Mouse (Mus musculus) fat pad, adult 2 months (tissue): ENCODE data around the gene Ndufs4.

Experiments
- DNase-seq: peaks from one replicate; pipeline ENCODE4 v3.0.0-alpha.2; 2011; ENCODE audit warnings: low read depth, low spot score; ENCODE audit errors: extremely low read depth

The Ndufs4 gene

DNA sequence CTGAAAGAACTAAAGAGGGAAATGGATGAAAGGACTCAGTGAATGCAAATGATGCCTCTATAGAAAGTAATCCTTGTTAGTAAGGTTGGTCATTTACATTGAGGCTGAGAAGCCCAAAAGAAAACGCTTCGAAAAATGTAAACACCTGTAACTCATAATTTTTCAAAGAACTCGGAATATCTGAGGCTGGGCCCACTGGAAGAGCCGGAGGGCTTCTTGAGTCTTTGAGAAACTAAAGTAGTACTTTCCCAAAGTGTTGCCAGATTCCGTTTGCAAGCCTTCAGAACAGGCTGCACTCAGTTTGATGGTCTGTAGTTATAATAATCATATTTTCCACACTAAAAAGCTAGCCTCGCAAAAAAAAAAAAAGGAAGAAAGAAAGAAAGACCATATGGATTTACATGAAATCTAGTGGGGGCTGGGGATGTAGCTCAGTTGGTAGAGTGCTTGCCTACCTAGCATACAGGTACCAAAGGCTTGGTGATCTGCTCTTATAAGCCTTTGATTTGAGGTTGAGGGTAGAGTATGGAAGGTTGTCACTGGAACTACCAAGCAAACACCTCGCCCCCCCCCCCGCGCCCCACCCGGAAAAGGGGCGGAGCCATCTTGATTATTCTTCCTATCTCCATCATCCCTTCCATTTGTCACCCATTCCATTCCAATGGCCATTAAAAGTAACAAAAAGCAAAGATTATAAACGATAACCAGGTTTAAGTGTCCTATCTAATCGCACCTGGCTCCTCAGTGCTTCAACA lies at the start of gene Ndufs4:
Gene Ndufs4 (minus strand): TSS at position 48 of the 755 bp plus-strand sequence.
- no peak for DNase-seq

DNA sequence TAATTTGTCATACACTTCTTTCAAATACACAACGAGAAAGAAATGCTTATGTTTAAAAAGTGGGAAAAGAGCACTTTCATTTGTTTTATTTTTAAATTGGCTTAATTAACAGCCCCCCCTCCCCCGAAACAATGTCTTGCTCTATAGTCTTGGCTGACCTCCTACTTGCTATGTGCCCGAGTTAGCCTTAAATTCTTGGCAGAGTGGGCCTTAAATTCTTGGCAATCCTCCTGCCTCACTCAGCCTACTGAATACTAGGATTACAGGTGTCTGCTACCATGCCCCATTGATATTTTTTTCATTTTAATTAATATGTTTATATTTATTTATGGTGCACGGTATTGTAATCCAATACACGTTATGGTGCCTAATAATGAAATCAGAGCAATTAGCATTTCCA lies 44.4 kb upstream of the Ndufs4 start:
- DNase-seq = no peak

DNA sequence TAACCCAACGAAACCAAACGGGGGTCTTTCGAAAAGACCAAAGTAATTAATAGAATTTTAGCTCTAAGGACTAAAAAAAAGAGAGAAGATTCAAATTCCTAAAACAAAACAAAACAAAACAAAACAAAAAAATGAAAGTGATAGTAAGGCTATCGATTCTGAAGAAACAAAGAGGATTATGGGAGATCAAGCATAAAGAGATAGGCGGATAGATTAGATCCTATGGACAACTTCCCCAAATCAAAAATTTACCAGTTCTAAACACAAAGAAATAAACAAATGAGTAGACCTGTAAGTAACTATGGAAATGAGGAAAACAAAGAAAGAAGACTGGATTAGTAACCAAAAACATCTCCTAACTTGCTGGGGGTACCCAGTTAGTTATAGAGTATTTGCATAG lies 37.2 kb upstream of the Ndufs4 start:
- DNase-seq = no peak

DNA sequence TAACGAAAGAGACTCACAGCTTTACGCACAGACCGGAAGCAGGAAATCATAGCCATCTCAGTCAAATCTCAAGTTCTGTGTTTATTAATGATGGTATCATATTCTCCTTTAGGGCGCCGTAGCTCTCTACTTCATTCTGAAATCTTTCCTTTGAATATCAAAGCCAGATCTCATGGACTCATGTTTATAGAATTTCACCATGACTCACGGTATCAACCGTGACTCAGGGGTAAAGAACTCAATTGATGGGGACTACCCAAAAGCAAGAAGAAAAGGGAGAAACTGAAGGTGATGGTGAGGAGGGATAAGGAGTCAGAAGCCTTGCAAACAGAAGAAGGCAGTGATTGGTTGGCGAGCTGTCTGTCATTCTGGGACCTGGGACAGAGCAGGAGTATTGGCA lies 32.2 kb upstream of the Ndufs4 start:
- no peak for DNase-seq

DNA sequence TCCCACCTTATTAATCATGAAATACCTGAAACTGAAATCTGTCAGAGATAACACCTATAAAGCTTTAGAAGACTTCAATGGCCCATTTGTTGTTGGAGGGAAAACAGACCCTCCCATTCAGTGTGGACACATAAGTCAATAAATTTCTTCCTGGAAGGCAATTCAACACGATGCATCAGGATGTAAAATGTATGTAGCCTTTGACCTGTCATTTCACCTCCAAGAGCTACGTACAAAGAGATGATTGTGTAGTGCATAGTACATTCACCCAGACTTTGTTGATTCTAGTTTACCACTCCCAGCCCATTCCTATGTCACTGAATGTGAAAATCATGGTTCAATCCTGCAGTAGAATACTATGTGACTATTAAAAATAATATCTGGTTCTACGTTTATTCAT lies 31.3 kb upstream of the Ndufs4 start:
- DNase-seq = no peak

DNA sequence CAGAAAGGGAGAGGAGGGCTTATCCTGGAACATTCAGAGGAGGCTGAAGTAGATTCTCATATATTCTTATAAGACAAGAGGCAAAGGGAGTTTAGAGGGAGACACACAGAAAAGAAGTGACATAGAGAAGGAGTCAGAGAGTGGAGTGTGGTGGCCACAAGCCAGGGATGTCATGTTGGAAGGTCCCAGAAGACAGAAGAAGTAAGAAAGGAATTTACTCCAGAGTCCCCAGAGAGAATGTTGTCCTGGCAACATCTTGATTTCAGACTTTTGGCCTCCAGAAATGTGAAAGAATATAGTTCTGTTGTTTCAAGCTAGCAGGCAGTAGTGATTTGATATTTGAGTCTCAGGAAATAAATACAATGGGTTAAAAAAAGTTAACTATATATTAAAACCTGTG lies 24.3 kb upstream of the Ndufs4 start:
- DNase-seq = no peak

DNA sequence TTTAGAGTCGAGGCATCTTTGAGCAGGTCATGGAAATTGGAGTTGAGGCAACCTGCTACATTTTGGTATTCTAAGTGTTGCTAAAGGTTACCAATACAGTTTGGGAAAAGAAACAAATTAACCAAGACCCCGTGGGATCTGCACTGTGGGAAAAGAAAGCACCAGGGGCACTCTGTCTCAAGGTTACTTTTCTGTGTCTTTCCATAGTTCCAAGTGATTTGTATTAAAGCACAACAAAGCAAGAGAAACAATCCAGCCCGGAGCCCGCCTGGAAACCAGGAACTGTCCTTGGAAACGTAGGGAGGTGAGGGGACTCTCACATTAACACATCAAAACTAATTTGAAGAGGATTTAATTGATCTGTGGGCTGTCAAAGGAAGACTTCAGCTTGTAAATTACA lies 18.8 kb upstream of the Ndufs4 start:
- no peak for DNase-seq

DNA sequence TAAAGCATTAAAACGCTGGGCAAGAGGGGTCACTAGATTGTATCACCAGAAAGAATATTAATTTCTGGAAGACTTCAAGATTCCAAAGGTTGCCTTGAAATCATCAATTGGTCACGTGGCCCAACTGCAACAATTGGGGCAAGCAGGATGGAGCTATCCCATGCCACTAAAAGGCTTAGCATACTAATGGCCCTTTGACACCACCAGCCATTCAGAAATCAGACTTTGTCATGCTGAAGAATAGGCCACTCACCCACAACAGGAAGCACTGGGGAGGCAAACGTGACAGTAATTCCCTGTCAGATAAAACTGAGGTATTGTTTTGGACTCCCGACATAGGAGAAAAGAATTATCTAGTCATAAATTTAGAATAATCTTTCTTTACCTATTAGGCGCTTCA lies 18.4 kb upstream of the Ndufs4 start:
- no peak for DNase-seq

DNA sequence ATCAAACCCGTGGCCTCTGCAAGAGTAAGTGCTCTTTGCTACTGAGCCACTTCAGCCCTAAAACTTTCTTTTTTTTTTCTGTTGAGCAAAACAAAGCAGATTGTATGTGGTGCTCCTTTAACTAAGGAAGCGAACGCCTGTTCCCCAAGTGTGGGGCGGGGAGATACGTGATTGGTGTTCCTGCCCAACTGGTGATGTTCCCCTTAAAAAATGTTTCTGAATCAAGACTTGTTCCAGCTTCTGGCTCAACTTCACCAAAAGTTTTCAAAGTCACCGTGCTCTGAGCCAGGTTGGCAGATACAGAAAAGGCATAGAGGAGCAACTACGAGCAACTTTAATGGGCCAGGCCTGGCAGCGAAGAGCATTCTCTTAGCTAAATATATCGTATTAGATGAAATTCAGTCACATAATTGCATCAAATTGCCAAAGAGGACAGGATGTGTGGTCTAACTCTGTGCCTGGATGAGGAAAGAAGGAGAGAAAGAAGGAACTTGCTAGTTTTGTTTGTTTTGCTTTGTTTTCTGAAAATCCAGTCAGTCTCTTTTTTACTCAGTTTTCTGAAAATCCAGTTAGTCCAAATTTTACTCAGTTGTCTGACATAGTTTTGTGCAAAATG lies 17.1 kb upstream of the Ndufs4 start:
- DNase-seq = no peak

DNA sequence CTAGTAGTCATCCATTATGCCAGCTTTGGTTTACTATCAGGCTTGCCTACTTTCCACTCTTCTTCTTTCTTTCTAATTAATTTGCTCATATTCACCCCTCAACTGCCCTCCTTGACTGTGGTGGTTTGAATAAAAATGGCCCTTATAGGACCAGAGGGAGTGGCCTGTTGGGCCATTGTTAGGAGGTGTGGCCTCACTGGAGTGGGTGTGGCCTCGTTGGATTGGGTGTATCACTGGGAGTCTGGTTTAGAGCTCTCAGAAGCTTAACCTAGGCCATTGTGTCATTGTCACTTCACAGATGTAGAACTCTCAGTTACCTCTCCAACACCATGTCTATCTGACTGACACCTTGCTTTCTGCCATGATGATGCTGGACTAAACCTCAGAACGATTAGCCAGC lies 10.8 kb upstream of the Ndufs4 start:
- no peak for DNase-seq

DNA sequence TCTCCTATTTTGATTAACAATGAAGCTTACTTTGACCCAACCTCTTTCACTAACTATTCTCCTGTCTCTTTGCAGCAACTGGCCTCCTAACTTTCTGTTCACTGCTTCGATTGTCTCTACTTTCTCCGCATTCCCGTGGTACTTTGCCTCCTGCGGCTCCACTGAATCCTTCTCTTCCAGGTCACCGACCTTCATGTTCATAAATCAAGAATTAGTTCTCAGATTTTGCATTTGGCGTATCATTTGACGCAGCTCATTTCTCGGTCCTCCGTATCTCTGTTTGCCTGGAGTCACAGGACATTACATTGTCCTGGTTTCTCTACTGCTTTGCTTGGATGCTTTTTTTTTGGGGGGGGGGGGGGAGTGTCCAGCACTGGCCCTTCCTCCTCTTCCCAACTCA lies 9.2 kb upstream of the Ndufs4 start:
- no peak for DNase-seq

DNA sequence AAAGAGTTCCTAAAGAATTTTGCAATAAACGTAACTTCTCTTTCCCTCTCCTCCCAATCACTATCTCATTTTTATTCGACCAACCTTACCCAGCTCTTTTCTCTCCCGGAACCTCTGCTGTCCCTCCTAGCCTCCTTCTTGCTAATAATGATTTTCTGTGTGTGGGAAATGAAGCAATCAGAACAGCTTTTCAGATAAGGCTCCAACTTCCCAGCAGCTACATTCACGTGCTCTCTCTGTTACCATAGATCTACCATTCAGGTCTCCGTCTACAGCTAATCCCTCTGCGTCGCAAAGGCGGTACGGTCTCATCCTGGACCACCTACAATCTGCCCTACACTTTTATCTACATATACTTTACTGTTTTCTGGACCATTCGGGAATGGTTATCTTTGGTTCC lies 8.8 kb upstream of the Ndufs4 start:
- no peak for DNase-seq

DNA sequence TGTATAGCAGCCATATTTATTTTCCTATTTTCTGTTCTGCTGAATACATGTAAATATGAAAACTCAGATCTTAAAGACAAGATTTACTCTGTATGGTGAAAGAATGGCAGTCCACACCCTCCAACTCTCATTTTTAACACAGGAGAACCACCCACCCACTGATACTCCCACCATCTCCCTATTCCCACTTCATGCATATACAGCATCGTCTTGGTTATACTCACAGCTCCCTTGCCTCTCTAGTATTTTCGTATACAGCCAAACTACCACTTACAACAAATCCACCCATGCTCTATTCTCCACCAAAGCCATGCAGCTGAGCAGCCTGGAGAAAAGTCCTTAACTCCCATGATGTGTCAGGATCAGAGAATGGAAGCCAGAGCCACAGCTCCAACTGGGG lies 6.7 kb upstream of the Ndufs4 start:
- no peak for DNase-seq

DNA sequence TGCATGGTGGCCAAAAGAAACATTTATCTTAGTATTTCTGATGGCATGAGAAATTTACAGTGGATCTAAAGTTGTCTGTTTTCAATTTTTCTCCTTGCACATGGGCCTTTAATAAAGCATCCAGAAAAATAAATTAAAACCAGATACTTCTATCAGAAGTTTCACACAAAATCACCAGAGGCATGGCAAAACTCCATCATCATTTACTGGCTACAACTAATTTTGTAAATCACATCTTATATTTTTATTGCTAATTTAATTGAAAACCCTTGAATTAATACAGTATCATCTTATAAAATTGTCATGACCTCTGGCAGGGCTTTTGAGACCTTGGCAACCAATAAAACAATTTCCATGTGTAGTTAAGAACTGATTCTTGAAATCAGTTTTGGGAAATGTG lies 4.4 kb upstream of the Ndufs4 start:
- DNase-seq = no peak

DNA sequence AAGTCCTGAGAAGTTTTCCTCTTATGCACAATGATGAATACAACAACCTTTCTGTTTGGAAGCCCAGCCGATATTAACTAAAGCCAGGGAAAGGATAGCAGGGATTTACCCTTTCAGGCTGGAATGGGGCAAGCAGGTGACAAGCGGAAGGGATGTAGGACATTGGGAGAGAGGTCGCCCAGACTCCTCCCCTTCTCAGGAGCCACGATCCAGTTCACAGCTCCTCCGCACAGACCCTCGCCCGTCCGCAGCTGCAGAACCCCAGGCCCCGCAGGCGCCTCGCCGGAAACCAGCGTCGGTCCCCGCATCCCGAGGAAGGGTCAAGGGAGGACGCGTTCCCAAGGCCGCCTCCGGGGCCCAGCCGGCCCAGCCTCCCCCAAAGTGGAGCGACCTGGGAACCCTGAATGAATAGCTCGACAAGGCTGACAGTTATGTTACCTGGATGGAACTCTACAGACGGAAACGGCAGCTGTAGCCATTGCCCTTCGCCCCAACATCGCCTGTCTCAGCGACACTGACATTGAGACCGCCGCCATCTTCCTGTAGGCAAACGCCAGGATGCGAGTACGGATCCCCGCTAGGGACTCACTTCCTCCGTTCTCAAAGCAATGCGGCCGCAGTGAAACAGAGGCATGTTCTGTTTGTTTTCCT lies 412 bp downstream of the Ndufs4 start:
- DNase-seq = no peak

DNA sequence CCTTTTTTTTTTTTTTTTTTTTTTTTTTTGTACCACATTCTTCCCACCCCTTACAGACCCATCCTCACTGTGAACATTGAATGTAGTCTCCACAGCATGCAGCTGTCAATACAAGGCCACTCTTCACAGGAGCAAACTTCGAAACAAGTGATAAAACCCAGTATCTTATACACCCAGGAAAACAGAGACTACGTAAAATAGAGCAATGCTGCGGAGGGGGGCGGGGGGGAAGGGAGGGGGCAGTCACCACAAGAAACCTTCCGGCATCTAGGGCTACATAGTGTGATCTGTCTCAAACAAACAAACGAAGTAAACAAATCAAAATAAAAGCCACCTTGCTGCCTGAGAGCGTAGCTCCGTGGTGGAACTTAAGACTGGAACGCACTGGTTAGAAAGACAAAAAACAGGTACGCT lies 977 bp downstream of the Ndufs4 start:
- no peak for DNase-seq

DNA sequence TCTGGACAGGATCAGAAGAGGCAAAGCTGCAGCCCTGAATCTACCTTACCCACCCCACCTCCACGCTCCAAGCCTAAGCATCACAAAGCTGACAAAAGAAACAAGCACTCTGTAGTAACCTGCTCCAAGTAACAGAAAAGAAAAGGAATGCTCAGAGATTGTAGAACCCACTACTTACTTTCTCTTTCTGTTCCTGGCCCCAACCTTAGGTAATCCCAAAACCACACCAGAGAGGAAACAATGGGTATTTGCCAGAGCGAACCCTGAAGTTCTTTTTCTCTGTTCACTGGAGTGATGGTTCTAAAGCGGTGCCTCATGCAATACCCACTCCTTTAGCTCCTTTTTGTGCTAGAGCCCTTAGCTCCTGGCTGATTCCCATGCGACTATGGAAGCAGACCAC lies 11.5 kb downstream of the Ndufs4 start:
- DNase-seq = no peak

DNA sequence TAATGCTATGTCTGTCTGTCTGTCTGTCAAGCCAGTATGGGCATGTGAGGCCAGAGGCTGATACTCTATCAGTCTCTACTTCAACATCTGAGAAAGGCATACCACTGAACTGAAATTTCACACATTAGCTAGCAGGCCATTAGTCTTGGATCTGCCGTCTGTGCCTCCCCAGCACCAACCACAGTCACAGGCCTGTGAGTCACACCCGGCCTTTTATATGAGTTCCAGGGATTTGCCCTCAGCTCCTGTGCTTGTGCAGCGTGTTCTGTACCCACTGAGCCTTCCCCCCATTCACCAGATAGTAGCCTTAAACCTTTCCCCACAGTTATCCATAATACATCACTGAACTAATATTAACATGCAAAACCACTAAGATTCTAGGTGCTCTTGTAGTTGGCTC lies 26.0 kb downstream of the Ndufs4 start:
- no peak for DNase-seq

DNA sequence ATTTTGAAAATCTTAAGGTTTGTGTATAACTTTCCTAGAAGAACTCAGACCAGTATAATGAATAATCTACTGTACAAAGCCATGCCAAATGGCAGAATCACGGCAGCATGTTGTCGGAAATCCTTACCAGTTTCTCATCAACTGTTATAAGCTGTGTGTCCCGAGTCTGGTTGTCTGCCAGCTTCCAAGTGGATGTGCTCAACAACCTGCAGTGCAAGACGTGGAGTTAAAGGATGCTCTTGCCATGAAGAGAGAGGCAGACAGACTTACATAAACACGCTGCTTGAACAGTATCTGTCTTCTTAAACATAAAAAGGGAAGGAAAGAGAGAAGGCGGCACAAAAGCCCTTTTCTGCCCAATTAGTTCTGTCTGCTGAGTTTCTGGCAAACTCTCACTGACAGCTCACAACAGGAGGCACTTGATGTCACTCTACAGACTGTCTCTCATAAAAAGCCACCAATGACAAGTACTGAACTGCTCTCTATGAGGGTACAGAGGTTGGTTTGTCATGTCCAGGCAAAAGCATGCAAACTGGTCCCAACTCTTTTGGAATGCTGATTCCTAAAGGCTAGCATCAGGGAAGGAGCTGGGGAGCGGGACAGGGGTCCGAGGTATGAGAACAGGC lies 36.6 kb downstream of the Ndufs4 start:
- DNase-seq = no peak

DNA sequence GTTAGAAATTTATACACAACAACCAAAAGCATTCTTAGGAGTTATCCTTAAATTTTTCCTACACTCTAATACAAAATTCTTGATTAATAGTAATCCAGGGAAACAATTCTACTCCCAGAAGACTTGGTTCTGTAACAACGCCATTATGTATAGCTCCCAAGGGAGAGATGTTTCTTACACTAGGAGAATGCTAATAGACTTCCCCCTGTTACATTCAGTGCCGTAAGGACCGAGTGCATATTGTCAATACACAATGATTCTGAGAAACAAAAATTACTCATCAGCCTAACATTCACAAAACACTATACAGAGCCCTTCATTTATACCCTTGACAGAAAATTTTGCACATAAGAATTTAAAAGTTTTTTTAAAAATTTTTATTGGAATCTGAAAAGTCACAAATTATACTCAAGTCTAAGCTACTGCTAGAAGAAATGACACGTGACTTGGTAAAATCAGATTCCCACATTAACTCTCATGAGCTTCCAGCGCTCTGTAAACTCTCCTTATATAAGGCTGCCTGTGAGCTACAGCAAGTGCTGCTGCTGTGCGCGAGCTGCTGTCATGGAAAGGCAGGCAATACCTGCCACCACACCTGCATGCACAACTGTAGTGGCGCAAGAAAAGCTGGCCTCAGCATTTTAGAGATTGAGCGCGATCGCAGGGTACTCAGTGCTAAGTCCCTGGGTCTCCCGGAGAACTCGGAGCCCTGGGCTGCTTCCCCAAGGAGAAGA lies 42.9 kb downstream of the Ndufs4 start:
- DNase-seq = no peak

DNA sequence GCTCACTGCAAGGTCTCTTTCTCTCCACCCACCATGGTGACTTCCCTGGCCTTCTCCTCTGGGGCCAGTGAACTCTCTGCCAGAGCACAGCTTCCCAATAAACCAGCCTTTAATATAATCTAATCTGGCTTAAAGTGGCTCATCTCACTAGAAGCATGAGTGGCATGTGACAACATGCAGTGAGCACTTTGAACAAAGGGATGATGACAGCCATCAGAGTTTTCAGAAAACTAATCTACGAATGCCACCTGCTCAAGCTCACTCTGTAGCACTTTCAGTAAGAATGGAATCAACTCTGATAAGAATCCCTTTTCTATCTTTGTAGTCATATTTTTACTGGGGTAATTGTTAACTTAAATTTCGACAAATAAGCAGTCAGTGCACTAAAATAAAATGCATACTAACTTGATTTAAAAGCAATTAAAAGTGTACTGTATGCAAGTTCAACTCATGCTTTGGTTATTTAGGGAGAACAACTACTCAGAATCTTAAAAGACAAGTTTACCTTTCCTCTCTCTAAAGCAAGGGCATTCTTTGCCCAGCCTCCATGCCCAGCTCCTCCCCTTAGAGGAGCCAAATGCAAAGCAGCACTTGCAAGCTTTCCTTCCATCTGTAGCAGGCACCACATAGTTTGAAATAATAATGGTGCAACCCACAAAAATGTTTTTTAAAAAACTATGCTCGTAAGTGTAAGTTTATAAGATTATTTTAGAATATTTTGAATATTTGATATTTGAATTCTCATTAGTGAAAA lies 43.7 kb downstream of the Ndufs4 start:
- DNase-seq = no peak
